Mouse (Mus musculus) adrenal gland, postnatal 10 days (tissue): ENCODE measurements around the gene Rpa2. TPM values are rescaled to one million over a fixed set of nuclear protein-coding genes. Genes with fewer than 3 reads are reported as not detected.
"Not testable (repeated sequence)": the region's sequence is repeated elsewhere in the genome, so short reads cannot be mapped to it uniquely, and the experiment has no call there.

Experiments used
- DNase-seq: peaks from one replicate; pipeline ENCODE4 v3.0.0; 2021; ENCODE audit warnings: mixed read lengths
- total RNA-seq, 2 experiments: library from RNA; stranded (reverse); gene quantifications; 2 replicates each; pipeline ENCODE4 v1.2.3; 2021

Gene Rpa2
- total RNA-seq, 2 experiments from 2014 or later, result 17.6 to 23.2 TPM

DNA sequence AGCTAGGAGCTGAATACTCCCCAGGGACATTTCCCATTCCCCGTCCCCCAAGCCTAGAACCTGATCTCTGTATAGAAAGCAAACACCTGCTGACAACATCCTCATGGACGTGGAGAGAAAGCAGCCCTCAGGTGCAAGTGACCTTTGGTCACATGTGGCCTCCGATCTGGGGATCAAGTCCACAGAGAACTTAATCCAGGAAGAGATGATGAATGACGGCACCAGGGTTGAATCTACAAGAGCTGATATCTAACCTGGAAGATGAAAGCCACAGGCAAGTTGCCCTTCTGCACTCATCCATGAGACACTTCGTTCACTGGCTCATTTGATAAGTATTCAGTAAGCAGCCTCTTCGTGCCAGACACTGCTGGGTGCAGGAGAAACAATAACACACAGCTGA is 5.5 kb upstream of the Rpa2 start:
- DNase-seq, result no peak

DNA sequence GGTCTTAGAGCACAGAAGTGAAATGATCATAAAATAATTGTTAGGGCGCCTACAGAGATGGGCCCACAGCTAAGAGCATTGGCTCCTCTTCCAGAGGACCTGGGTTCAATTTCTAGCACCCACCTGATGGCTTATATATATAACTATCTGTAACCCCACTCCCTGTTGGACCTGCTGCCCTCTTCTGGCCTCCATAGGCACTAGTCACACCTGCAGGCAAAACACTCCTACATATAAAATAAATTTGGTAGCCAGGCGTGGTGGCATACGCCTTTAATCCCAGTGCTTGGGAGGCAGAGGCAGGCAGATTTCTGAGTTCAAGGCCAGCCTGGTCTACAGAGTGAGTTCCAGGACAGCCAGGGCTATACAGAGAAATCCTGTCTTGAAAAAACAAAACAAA is 5.0 kb upstream of the Rpa2 start:
- not testable (repeated sequence) for DNase-seq

DNA sequence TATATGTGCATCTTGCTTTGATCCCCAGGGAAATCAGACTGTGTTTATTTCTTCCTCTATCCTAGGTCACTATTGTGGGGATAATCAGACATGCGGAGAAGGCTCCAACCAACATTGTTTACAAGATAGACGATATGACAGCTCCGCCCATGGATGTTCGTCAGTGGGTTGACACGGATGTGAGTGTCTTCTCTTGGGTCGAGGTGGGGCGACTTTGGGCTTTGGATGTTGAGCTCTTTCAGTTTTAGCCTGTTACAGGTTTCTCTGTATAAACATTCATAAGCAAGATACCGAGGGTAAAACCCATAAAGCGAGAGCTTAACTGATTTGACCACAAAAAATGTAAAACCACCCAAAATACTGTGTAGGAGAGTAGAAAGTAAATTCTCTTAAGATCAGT is 3.6 kb downstream of the Rpa2 start:
- DNase-seq, result no peak

DNA sequence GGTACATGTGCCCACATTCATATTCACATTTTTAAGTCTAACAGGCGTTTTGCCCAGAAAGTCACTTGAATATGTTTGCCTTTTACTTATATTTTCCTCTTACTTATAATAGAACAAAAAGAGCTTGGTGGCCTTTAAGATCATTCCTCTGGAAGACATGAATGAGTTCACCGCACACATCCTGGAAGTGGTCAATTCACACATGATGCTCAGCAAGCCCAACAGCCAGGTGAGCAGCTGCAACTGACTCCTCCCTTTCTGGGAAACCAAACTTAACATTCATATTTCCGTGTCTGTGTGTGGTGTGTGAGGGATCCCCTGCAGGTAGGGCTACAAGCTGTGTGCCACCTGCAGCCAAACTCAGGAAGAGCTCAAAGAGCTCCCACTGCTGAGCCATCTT is 6.8 kb downstream of the Rpa2 start:
- no peak for DNase-seq

DNA sequence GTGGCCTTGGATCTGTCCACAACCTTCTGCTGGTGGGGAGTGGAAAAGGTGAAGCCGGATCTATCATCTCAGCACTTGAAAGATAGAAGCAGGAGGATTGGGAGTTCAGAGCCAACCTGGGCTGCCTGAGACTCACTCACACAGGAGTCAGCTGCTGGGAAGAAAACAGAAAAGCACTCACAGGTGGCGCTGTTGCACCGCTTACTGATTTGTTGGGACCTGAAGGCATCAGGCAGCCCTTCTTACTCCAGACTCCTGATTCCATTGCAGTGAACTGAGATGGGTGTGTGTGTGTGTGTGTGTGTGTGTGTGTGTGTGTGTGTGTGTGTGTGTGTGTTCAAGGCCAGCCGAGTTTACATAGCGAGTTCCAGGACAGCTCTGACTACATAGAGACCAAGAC is 8.6 kb downstream of the Rpa2 start:
- peak; percentile 85 for DNase-seq

DNA sequence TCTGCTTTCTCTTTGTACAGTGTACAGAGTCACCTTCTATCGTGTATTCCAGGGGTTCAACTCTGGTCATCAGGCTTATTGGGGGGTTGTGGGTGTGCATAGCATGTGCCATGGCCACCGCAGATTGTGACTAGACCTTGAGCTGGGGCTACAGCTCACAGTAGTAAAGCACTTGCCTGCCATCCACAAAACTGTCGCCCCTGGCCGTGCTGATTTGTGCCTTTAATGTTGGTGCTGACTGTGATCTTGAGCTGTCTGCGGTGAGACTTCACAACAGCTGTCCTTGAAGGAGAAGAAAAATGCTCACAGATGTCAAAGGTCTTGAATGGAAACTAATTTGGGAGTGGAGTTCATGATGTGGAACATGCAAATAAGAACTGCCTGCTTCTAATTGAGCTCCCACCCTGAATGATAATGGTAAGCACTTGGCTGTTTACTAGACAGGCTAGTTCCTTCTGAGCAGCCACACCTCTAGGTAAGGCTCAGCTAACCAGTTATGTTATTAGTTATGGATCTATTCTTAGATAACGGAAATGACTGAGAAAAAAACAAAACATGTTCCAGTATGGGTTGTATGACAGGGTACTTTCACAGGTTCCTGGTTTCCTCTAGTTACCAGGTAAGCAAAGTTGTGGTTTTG is 10.6 kb downstream of the Rpa2 start:
- DNase-seq, result no peak

DNA sequence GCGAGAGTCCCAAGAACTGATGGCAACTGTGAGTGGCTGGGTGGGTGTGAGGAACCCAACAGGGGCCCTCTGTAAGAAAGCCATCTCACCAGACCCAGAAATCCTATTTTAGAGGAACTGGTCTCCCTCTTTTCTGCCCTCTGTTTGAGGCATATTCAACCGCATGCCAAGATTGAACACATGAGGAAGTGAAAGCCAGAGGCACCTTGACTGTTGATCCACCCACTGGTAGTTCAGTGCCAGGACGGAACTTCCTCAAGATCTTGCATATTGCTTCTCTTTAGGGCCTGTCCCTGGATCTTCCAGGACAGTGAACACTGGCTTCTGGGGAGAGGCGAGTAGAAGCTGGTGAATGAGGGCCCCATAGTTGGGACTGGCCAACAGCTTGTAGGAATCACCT is 12.2 kb downstream of the Rpa2 start:
- DNase-seq, result no peak

DNA sequence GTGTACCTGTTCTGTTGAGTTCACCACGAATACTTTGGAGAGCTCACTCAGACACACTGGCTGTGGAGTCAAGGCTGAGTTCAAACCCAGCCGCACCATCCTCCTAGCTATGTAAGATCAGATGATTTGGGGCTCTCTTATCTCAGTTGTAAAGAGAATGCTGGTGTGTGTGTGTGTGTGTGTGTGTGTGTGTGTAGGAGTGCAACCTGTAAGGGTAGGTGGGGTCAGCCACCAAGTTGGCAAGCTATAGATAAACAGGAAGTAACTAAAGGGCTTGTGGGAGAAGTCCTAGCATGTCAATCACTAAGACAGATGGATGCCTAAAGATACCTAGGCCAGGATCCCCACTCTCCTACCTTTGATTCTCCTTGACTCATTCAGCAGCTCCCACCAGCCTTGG is 15.6 kb downstream of the Rpa2 start:
- DNase-seq, result no peak

DNA sequence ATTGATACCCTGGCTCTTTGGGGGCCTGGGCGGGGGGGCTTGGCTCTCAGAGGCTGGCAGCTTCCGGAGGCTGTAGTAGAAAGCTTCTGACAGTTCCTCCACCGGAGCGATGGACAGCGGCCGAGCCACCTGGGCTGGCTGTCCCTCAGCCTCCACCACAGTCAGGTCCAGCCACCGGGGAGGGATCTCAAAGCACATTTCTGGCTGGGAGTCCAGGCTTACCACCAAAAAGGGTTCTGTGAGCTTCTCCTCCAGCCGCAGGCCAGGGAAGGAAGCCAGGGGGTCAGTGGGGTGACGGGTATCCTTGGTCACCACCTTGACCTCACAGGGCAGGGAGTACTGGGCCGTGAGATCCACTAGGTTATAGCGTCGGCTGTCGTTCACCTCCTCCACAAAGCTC is 17.1 kb downstream of the Rpa2 start:
- no peak for DNase-seq

DNA sequence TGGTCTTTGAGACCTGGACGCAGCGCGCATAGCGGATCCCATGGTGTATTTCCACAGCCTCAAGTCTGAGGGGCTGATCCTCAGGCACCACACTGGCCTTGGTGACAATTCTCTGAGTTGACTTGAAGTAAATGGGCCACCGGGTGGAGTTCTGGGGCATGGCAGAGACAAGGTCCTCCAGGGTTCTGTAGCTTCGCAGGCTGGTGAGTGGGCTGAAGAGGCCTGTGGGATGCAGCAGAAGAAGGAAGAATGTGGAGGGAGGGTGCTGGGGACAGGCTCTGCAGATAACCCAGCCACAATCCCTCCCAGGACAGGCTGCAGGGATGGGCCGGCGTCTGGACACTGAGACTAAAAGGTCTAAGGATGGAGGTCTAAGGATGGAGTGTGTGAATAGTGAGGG is 21.6 kb downstream of the Rpa2 start:
- no peak for DNase-seq

DNA sequence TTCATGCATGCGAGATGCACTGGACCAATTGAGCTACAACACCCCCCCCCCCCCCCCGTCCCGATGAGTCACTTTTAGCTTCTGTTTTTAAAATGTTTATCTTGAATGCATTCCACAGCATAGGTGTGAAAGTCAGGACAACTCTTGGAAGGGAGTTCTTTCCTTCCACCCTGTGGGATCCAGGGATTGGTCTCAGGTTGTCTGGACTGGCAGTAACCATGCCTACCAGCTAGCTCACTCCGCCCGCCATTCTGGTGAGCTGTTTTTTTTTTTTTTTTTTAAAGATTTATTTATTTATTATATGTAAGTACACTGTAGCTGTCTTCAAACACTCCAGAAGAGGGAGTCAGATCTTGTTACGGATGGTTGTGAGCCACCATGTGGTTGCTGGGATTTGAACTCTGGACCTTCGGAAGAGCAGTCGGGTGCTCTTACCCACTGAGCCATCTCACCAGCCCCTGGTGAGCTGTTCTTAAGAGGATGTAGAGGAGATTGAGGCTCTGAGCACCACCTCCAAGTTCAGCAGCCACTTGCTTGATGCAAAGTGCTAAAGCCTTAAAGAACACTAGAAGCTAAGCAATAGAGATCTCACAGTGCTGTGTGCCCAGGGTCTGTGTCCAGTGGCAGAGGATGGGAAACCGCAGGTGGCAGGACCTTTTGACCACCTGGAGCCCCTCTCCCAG is 25.3 kb downstream of the Rpa2 start:
- DNase-seq, result not testable (repeated sequence)

DNA sequence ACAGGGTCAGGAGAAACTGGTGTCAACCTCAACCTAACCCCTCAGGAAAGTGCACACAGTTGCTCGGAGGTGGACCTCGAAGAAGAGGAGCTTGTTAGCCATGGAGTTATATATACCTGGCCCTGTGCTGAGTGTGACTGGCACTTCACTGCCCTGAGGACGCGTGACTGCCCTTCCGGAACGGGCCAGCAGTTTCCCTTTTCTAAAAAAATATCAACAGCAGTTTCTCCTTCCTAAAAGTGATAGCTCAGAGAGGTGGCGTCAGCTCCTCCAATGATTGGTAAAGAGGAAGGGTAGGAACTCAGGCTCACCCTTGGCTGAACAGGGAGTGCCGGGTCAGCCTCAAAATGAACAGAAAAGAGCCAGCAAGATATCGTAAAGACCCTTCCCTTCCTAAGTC is 25.9 kb downstream of the Rpa2 start:
- DNase-seq, result no peak

DNA sequence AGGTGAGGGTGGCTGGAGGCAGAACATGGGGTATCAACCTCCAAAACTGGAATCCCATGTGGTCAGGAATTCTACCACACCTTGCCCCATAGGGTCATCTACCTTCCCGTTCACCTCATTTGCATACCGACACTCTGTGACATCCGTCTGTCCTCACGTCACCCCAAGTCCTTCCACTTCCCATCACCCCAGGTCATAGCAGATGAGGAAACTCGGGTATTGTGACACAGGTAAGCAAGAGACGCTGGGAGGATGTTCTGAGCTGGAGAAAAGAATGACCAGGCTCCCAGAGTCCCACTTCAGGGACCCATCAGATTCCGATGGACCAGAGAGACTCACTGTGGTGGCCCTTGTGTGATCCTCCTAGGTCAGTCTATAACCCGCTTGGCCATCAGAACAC is 26.6 kb downstream of the Rpa2 start:
- no peak for DNase-seq

DNA sequence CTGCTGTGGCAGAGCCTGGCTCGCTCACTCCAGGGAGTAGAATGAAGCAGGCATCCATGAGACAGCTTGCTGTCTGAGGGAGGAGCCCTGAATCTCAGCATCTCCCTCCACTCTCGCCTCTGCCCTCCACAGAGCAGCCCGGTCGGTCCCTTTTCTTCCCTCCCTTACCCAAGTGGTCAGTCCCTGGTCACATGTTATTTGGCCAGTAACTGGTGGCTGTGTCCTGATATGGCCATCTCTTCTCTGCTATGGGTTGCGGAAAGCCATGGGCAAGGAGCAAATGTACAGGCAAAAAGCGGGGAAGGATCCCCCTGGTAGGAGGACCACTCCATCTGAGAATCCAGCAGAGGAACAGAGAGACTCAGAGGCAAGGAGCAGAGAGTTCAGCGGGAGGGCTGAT is 27.0 kb downstream of the Rpa2 start:
- DNase-seq, result no peak

DNA sequence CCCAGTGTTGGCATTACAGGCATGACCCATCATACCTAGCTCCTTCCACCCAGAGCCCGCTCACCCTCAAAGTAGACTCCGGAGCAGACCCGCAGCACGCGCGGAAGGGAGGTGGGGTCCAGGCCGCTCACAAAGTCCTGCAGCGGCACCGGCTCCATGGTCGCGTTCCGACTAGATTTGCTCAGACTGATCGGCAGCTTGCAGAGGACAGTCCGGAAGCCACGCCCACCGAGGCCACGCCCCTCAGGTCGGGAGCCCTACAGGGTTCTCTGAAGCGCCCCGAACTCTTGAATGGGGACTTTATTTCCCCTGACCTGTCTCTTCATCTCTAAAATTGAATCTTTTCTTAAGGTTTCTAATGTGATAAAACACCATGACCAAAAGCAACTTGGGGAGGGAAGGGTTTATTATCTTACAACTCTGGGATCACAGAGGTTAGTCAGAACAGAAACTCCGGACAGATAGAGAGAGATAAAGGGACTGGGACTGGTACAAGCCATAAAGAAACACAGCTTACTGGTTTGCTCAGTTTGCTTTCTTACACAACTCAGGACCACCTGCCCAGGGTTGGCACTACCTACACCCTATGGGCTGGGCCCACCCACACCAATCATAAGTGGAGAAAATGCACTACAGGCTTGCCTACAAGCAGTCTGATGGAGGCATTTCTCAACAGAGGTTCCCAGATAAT is 28.2 kb downstream of the Rpa2 start, which contains the start of gene Themis2:
Themis2 (minus strand) TSS at position 192 of the 691 bp plus-strand sequence.
- DNase-seq, result peak; percentile 89

DNA sequence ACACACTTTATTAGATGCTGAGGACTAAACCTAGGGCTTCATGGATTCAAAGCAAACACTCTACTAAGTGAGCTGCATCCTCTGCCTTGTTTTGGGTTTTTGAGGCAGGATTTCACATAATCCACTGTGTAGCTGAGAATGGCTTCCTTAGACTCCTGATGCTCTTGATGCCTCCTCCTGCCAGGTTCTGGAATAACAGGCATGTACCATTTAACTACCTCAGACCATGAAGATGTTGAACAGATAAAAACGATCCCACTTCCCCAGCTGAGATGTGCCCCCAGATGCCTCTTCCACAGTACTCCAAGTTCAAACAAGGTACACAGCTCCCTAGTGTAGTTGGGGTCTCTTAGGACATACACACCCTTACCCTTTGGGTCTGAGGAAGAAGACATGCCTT is 29.3 kb downstream of the Rpa2 start:
- no peak for DNase-seq

DNA sequence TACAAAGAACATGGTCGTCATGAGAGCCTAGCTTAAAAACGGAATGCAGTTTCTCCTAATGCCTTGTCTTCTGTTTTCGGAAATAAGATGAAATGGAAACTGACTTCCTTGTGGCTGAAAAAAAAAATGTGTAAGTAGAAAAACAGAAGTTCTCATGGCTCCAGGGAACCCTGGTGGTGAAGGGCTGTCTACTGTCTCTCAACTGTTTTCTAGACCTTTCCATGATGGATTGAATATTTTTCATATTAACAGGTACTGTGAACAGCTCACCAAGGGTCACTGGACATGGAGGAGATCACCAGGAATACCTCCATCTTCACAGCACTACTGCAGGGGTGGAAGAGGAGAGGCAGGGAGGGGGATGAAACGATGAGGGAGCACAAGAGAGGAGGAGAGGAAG is 29.9 kb downstream of the Rpa2 start:
- DNase-seq, result no peak

DNA sequence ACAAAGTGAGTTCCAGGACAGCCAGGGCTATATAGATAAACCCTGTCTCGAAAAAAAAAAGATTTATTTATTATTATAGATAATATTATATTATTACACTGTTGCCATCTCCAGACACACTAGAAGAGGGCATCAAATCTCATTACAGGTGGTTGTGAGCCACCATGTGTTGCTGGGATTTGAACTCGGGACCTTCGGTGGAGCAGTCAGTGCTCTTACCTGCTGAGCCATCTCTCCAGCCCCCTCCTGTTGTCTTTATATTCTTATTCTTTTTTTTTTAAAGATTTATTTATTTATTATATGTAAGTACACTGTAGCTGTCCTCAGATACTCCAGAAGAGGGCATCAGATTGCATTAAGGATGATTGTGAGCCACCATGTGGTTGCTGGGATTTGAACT is 30.5 kb downstream of the Rpa2 start:
- DNase-seq, result not testable (repeated sequence)

DNA sequence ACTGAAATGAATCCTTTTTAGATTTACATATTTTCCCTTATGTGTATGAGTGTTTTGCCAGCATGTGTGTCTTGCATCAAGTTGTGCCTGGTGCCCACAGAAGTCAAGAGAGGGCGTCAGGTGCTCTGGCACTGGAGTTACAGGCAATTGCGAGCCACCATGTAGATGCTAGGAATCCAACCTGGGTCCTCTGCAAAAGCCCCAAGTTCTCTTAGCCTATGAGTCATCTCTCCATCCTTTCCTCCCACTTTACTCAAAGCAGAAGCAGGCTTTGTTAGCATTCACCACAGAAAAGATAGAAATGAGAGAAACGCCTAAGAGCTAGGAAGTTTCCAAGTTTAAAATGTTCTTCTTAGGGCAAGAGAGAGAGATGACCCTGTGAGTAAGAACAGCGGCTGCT is 31.7 kb downstream of the Rpa2 start:
- no peak for DNase-seq

DNA sequence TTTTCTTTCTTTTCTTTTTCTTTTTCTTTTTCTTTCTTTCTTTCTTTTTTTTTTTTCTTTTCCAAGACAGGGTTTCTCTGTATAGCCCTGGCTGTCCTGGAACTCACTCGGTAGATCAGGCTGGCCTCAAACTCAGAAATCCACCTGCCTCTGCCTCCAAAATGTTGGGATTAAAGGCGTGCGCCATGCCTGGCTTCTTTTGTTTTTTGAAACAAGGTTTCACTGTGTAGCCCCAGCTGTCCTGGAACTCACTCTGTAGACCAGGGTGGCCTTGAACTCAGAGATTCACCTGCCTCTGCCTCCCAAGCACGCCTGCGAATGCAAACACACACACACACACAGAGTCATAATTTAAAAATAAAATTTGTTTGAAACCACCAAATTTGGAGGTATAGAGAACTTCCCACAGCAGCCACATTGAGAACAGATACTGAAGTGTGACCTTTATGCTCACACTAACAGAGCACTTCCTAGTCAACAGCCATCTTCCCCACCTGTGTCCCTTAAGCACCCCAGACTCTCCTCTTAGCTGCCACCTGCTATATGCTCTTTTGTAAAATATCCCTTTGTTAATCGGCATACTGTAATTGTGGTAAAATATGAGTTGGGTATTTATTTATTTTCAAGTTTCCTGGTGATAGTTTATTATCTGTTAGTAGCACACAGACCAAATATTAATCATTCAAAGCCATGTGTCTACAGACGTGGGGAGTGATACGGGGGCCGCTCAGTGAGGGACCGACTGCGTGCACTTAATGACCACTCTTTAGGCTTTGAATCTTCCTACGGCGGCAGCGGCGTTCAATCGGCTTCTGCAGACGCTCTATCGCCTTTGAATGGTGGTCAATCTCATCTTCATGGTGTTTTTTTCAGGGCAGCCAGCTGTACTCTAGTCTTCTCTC is 33.3 kb downstream of the Rpa2 start:
- DNase-seq, result no peak

DNA sequence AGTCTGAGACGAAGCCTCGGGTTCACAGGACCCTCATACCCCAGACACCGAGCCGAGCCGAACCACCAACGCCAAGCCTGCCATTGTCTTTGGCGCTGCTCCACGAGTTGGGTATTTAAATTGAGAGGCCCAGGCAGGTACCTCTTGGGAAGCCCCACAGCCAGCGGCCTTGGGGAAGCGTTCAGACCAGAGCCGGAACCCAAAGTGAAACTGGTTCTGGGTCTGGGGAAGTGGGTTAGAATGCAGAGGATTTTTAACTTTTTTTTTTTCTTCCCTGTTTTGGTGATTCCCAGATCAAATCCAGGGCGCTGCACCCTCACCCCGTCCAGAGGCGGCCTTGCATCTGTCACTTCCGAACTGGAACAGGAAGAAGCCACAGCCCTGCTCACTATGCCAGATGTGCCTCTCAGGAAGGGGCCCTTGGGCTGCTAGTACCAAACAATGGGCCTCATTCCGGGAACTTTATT is 34.1 kb downstream of the Rpa2 start:
- no peak for DNase-seq

DNA sequence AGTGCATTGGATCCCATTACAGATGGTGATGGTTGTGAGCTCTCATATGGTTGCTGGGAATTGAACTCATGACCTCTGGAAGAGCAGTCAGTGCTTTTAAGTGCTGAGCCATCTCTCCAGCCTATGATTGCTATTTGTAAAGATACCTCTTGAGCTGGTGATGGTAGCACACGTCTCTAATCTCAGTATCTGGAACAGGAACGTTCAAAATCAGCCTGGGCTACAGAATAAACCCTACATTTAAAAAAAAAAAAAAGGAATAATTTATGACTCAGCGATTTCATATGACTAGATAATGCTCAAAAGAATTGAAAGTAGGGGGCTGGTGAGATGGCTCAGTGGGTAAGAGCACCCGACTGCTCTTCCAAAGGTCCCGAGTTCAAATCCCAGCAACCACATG is 35.1 kb downstream of the Rpa2 start:
- no peak for DNase-seq

DNA sequence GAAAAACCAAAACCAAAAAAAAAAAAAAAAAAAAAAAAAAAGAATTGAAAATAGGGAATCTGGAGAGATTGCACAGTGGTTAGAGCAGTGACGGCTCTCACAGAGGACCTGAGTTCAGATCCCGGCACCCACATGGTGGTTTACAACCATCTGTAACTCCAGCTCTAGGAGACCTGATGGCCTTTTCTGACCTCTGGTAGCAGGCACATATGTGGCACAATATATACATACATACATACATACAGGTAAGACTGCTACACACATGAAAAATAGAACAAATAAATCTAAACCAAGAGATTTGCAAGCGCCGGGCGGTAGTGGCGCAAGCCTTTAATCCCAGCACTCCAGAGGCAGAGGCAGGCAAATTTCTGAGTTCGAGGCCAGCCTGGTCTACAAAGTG is 35.7 kb downstream of the Rpa2 start:
- no peak for DNase-seq
